Mouse (Mus musculus): ENCODE results near the gene Lyrm4.
"Not testable (repeated sequence)": the region's sequence is repeated elsewhere in the genome, so short reads cannot be mapped to it uniquely, and the experiment has no call there.

Gene Lyrm4

DNA sequence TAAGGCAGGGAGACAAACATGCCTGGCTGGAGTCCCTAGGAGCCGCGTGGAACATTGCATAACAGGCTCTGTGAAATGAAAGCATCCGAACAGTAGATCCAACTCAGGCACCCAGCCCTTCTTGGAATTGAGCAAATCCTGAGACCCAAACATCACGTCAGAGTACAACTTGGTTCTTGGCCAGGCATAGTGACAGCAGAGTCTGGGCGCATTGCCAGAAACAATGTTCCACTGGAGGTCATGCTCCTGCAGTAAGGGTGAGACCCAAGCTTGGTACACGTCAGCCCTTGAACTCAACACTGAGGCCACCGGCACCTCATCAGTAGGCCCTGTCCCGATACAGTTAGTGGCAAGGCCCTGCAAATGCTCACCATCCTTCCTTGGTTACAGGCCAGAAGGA lies 123.3 kb downstream of the Lyrm4 start:
- DNase-seq (ENCODE audit: low read depth), result no peak

GRCm38 (mm10) chr13:35991185-35991584 lies 126.1 kb downstream of the Lyrm4 start:
- DNase-seq (ENCODE audit: low read depth), result not testable (repeated sequence)

GRCm38 (mm10) chr13:35989329-35989728 lies 128.0 kb downstream of the Lyrm4 start:
- DNase-seq (ENCODE audit: low read depth), result no peak

DNA sequence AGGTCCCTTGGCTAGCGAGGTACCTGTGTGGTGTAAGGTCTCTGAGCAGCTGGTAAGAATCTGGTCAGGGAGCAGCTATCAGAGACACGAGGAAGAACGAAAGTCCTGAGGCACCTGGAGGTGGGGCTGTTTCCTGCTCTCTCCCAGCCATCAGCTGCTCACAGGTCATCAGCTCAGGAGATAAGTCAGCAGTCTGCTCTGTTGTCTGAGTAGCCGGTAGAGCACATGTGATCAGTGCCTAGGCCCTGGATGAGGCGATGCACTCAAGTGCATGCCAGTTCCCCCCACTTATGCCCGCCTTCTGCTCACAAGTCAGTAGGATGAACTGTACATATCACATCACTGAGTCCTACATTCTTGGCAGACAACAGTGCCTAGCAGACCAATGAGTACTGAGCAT lies 134.3 kb downstream of the Lyrm4 start:
- no peak for DNase-seq (ENCODE audit: low read depth)

- DNase-seq (ENCODE audit: low read depth), result no peak
These were observed 136.9 kb downstream of the Lyrm4 start for GRCm38 (mm10) chr13:35980471-35980870.

DNA sequence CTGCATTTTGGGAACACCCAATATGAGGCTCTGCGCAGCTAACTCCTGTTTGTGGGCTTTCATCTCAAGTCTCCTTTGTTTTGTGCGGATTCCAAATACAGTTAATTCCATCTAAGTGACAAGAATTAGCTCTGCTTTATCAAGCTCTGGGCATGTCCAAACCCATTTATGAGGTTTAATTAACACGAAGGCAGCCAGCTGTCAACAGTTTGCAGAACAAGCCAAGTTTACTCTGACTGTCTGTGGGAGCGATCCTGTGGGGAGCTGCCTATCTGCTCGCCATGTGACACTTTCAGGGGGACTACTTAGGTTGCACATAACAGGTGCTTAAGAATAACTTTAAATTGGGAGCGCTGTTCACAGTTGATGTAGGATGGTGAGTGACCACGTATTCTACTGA lies 140.4 kb downstream of the Lyrm4 start:
- no peak for DNase-seq (ENCODE audit: low read depth)

DNA sequence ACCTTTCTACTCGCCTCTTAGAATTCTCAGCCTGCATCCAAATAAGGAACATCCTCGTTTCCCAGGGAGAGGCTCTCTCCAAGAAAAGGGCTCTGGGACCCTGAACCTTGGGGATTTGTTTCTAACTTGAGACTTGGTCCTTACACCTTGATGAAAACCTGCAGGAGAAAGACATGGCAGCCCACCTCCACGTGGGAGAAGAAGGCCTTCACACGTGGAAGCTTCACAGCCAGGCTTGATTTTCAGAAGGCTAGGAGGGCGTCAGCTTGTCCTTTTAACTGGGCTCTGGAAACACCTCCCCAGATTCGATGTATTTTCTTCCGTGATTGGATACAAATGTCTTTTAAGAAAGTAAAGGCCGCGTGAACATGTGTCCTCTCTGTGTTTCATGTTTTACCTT lies 147.5 kb downstream of the Lyrm4 start:
- DNase-seq (ENCODE audit: low read depth), result no peak

DNA sequence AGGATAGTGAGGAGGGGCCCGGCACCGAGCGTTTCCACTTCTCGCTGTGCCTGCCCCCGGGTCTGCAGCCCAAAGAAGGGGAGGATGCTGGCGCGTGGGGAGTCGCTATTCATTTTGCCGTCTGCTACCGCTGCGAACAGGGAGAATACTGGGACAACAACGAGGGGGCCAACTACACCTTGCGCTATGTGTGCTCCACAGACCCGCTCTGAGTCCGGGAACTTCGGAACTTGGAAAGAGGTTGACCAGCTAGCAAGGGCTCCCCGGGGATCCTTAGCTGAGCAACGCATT lies 147.9 kb downstream of the Lyrm4 start:
- no peak for DNase-seq (ENCODE audit: low read depth)

GRCm38 (mm10) chr13:35968719-35969430 lies 148.5 kb downstream of the Lyrm4 start:
- DNase-seq (ENCODE audit: low read depth), result no peak

DNA sequence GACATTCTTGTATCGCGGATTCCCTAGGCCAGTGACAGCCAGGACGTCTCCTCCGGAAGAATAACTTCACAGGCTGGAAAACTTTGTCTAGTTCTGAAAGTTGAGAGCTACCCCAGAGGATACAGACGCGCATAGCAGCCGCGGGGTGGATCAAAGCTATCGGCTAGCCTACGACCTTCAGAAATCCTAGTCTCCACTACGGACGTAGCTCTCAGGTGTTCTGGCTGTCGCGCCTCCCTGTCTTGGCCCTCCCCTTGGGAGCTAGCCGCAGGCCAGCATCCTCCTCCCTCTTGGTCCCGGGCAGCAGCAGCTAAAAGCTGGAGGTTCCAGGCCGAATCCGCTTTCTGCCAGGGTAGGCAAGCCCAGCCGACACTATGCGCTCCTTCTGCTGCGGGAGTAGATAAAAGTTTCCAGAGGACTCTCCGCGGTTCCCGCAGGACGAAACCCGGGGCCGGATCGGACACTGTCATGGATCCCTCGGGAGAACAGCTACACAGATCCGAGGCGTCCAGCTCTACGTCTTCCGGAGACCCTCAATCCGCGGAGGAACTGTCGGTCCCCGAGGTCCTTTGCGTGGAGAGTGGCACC lies 149.1 kb downstream of the Lyrm4 start:
- no peak for DNase-seq (ENCODE audit: low read depth)

DNA sequence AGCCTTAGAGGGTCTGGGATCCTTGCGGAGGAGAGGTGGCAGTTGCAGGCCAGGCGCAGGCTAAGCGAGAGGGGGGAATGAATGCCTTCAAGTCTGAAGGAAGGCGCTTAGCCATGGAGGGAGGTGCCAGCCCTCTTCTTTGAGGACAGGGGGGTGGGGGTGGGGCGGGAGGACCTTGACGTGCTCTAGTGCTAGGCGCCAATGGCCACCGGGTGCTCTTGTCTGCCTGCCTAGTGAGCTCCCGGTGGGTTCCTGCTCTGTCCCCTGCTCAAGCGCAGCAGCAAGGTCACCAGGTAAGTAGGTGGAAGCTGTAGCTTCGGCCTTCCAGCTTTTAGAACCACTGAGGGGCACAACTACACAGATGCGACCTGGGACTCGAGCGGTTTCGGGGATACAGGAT lies 149.6 kb downstream of the Lyrm4 start:
- no peak for DNase-seq (ENCODE audit: low read depth)

DNA sequence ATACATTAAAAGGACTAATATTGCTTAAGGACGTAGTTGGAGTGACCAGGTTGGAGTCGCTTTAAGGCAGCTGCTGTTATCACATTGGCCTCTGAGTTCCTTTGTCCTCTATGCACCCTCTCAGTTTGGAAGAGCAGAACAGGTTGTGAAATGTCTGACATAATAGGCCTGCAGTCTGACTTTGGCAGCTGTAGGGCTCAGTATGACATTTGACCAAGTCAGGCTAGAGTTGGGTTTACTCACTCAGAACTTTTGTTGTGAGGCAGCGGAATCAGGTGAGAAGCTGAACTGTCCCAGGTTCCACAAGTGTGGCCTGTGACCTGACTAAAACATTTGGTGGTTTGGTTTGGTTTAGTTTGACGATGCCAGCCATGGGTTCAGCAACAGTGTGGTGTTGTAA lies 153.7 kb downstream of the Lyrm4 start:
- DNase-seq (ENCODE audit: low read depth), result no peak

GRCm38 (mm10) chr13:35959391-35960067 lies 157.8 kb downstream of the Lyrm4 start:
- DNase-seq (ENCODE audit: low read depth), result no peak

DNA sequence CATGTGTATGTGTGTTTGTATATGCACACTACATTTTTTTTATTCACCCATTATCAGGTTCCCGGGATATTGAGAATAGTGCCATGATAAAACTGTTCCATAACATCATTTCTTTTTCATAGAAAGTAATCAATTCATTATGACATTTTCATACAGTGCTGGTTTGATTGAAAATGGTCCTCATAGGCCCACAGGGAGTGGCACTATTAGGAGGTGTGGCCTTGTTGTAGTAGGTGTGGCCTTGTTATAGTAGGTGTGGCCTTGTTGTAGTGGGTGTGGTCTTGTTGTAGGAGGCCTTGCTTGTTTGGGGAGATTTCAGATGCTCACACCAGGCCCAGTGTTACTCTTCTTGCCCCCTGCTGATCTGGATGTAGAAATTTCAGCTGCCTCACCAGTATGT lies 158.8 kb downstream of the Lyrm4 start, which contains the start of gene Ppp1r3g:
TSS of gene Ppp1r3g (plus strand) at position 301 of the 400 bp plus-strand sequence.
- DNase-seq (ENCODE audit: low read depth), result no peak

DNA sequence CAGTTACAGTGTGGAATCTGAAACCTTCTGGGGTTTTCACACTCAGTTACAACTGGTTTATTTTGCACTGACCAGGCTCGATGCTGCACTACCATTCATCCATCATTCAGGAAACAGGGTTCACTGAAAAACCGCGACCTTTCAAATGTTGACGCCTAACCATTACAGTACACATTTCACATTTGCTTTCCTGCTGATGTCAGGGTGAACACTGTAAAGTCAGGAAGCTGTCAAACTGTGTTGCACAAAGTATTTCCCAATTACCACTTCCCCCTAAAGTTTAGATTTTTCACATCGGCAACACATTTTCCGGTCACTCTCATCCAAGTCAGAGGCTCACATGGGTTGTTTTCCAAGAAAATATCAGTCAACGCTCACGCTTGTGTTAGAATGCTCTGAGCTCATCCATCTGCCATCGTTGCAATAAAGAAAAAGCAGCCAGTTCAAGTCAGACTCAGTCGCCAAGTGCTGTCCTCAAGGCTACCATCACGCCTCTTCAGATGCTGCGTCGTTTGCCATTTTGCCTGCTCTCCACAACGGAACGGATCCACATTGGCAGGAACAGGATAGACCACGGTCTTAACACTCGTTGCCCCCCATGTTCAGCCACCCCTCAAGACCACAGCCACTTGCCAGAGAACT lies 167.4 kb downstream of the Lyrm4 start:
- DNase-seq (ENCODE audit: low read depth), result peak; percentile 88

DNA sequence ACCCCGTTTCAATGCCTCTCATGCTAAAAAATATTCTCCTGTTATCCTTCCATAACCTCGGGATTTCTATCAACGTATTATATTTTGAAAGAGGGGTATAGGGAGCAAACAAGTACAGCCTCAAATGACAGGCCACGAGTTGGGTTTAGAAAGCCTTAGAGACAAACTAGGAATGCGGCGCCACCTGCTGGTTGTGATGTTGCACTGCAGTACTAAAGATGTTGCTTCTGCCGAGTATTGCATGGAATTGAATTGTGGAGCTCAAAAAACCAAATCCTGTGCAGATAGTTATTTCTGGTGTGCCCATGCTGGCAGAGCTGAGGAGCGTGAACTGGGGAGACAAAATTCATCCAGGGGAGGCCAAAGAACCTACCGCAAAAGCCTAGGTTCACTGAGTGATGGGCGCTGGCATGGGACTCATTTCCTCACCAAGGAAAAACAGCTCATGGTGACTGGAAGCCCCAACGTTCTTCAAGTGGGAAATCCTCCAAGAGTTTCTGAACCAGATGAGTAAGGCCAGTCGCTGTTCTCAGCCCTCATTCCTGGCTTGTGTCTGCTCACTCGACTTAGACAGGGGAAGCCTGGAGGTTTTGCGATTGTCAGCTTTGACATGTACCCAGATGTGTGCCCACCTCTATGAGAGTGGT lies 169.8 kb downstream of the Lyrm4 start:
- peak; percentile 83 for DNase-seq (ENCODE audit: low read depth)

DNA sequence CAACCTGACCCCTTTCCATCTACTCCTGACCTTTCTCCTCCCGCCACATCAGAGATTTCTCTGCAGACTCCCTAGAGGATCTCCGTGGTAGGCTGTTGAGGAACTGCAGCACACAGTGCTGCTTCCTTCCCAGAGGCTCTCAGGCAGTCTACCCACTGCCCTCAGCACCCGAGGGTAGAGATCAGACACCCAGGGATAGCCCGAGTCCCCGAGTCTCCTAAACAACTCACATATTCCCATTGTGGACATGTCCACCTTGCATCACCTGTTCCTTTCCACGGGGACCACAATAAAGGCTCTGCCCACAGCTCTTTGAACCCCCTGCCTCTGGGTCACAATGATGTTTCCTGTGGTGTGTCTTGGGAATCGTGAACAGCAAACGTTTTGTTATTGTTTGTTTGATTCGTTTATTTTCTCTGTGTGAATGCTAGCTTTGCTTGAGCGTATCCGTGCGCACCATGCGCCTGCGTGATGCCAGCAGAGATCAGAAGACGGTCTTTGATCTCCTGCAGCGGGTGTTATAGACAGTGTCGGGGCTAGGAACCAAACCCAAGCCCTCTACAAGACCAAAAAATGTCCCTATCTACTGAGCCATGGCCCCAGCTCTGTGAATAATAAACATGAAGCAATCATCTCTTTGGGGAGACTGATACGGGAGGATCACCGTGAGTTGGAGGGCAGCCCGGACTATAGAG lies 170.5 kb downstream of the Lyrm4 start:
- DNase-seq (ENCODE audit: low read depth), result no peak

- DNase-seq (ENCODE audit: low read depth), result no peak
These were observed 176.4 kb downstream of the Lyrm4 start for GRCm38 (mm10) chr13:35940934-35941333.

DNA sequence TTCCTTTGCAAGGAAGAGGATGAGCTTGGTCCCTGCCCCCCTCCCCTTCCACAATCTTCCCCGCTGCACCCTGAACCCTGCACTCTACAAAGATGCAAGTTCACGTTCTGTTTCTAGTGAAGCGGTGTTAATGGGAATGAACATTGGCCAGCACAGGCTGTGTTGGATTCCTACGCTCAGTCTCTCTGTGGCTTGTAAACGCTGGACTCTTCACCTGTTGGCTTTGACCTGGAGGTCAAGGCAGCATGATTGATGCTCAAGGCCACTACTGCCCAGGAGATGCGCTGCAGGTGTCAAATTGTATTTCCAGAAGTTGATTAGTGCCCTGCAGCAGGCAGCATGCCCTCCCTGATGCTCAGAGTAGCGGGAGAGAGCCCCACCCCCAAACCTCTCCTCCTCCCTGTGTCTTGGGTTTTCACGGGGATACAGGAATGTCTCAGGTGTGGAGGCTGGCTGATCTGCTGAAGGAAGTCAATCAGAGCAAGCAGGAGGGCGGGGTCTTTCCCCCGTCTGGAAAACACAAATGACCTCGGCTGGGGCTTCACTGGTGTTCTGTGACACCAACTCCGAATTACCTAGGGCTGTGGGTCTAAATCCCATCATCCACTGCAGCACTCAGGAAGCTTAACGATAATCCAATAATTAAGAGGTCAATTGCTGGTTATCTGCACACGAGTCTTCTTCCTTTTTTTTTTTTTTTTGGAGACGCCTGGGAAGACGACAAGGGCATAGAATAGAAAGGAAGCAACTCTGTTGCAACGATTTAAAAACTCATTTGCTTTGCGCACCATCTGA lies 177.3 kb downstream of the Lyrm4 start:
- no peak for DNase-seq (ENCODE audit: low read depth)

GRCm38 (mm10) chr13:35937991-35938390 lies 179.3 kb downstream of the Lyrm4 start:
- DNase-seq (ENCODE audit: low read depth), result no peak

All from 416B (cell line).